Mouse (Mus musculus) neural tube, embryonic 11.5 days (tissue): ENCODE results near the gene Hras. TPM values are rescaled to one million over a fixed set of nuclear protein-coding genes. Genes with fewer than 3 reads are reported as not detected.

Experiments used
- ATAC-seq: fragments of 200-750 bp; cut with Nextera tagmentation; 2 replicates; pipeline ENCODE4 v1.8.0; 2017; ENCODE audit warnings: moderate number of reproducible peaks, mild to moderate bottlenecking, moderate TSS enrichment, moderate library complexity; ENCODE audit not compliant: insufficient read depth, low FRiP score, low TSS enrichment
- DNase-seq: peaks from one replicate; pipeline ENCODE4 v3.0.0-alpha.2; 2015; ENCODE audit warnings: low spot score
- H3K27ac ChIP-seq: fragments of 300-500 bp; sonication (generic); 2 replicates; pipeline ENCODE4 v1.5.1; 2014; ENCODE audit warnings: low read depth, mild to moderate bottlenecking, low read length
- H3K27me3 ChIP-seq: fragments of 300-500 bp; sonication (generic); 2 replicates; pipeline ENCODE4 v1.6.1; 2014; ENCODE audit warnings: mild to moderate bottlenecking, low read length, mixed read lengths; ENCODE audit not compliant: control insufficient read depth, insufficient read depth
- H3K36me3 ChIP-seq: fragments of 300-500 bp; sonication (generic); 2 replicates; pipeline ENCODE4 v1.6.1; 2014; ENCODE audit warnings: mild to moderate bottlenecking, low read length, moderate library complexity, mixed read lengths; ENCODE audit not compliant: control insufficient read depth, insufficient read depth
- H3K4me1 ChIP-seq: fragments of 300-500 bp; sonication (generic); 2 replicates; pipeline ENCODE4 v1.6.1; 2014; ENCODE audit warnings: low read length, mixed read lengths; ENCODE audit not compliant: control insufficient read depth, insufficient read depth
- H3K4me2 ChIP-seq: fragments of 300-500 bp; sonication (generic); 2 replicates; pipeline ENCODE4 v1.6.1; 2014; ENCODE audit warnings: low read depth, mild to moderate bottlenecking, moderate library complexity
- H3K4me3 ChIP-seq: fragments of 300-500 bp; sonication (generic); 2 replicates; pipeline ENCODE4 v1.5.1; 2014; ENCODE audit warnings: low read depth, low read length
- H3K9ac ChIP-seq: fragments of 300-500 bp; sonication (generic); 2 replicates; pipeline ENCODE4 v1.6.1; 2014; ENCODE audit warnings: mild to moderate bottlenecking, low read length
- H3K9me3 ChIP-seq: fragments of 300-500 bp; sonication (generic); 2 replicates; pipeline ENCODE4 v1.6.1; 2016; ENCODE audit warnings: low read length; ENCODE audit not compliant: control insufficient read depth
- WGBS: fragments of 180-500 bp; shearing (Covaris S2); extraction: QIAGEN DNeasy Blood & Tissue Kit; methylation state at CpG from one replicate; pipeline ENCODE4 v1.1.7; 2014; 5-methylcytosine and 5-hydroxymethylcytosine counted together
- polyA plus RNA-seq: library from polyadenylated mRNA; unstranded; fragments of >200 nt; fragmentation: Nextera tagmentation; extraction: Ambion mirVana; gene quantifications from 2 replicates; pipeline ENCODE4 v1.2.1, GENCODE M21; 2014

Hras gene
- polyA plus RNA-seq, 1 experiment from 2014 or later: 122 TPM

GRCm38 (mm10) chr7:141222696-141223215 lies 29.0 kb upstream of the Hras start:
- peaks cover 10% of the 10 kb centered on the region for H3K4me1 ChIP-seq
- H3K9ac ChIP-seq: peak overlapping the region; percentile 45; the same call in 1 of the 2 replicates
- 99% methylated on average over 4 of the region's 4 CpGs for WGBS
- no peaks in the 10 kb centered on the region for H3K9me3 ChIP-seq
- ATAC-seq (no peak), DNase-seq (no peak)
- no peak overlapping the region for H3K4me3 ChIP-seq
- H3K36me3 ChIP-seq: no peaks in the 10 kb centered on the region; the same call in 1 of the 2 replicates
- H3K27ac ChIP-seq: peak overlapping the region; percentile 81; the same call in 1 of the 2 replicates
- no peak overlapping the region for H3K4me2 ChIP-seq
- no peaks in the 10 kb centered on the region for H3K27me3 ChIP-seq

- ATAC-seq (no peak; the same call in 1 of the 2 replicates), DNase-seq (no peak)
These were observed 28.3 kb upstream of the Hras start for GRCm38 (mm10) chr7:141222126-141222467.

GRCm38 (mm10) chr7:141221249-141222125 lies 27.7 kb upstream of the Hras start:
- peak; percentile 97 for ATAC-seq
- no peaks in the 10 kb centered on the region for H3K27me3 ChIP-seq
- 4% methylated on average over 44 of the region's 44 CpGs for WGBS
- peak overlapping the region; percentile 55 for H3K9ac ChIP-seq
- H3K4me3 ChIP-seq: peak overlapping the region; percentile 42
- H3K4me1 ChIP-seq: peaks cover 17% of the 10 kb centered on the region
- peak; percentile 100 for DNase-seq
- H3K27ac ChIP-seq: peak overlapping the region; percentile 81
- no peaks in the 10 kb centered on the region; the same call in 1 of the 2 replicates for H3K36me3 ChIP-seq
- H3K4me2 ChIP-seq: peak overlapping the region; percentile 86
- no peaks in the 10 kb centered on the region for H3K9me3 ChIP-seq

More at GRCm38 (mm10) chr7:141222126-141222467, 28.3 kb upstream of the Hras start:
- H3K27me3 ChIP-seq: no peaks in the 10 kb centered on the region
- WGBS: 15% methylated on average over 8 of the region's 8 CpGs
- peak overlapping the region; percentile 42 for H3K4me3 ChIP-seq
- H3K4me1 ChIP-seq: peaks cover 11% of the 10 kb centered on the region
- peak overlapping the region; percentile 86 for H3K4me2 ChIP-seq
- H3K9ac ChIP-seq: peak overlapping the region; percentile 45
- H3K27ac ChIP-seq: peak overlapping the region; percentile 81
- H3K36me3 ChIP-seq: no peaks in the 10 kb centered on the region; the same call in 1 of the 2 replicates
- no peaks in the 10 kb centered on the region for H3K9me3 ChIP-seq

GRCm38 (mm10) chr7:141220377-141220776 lies 26.6 kb upstream of the Hras start:
- no peak overlapping the region for H3K9ac ChIP-seq
- no peaks in the 10 kb centered on the region for H3K27me3 ChIP-seq
- H3K27ac ChIP-seq: no peak overlapping the region
- H3K4me1 ChIP-seq: peaks cover 21% of the 10 kb centered on the region
- H3K9me3 ChIP-seq: no peaks in the 10 kb centered on the region
- WGBS: 83% methylated on average over 1 of the region's 1 CpGs
- no peaks in the 10 kb centered on the region; the same call in 1 of the 2 replicates for H3K36me3 ChIP-seq
- H3K4me3 ChIP-seq: no peak overlapping the region
- no peak overlapping the region for H3K4me2 ChIP-seq
- ATAC-seq: no peak
- DNase-seq: no peak

GRCm38 (mm10) chr7:141219558-141220099 lies 25.8 kb upstream of the Hras start:
- H3K4me3 ChIP-seq: no peak overlapping the region
- 100% methylated on average over 1 of the region's 1 CpGs for WGBS
- no peak overlapping the region for H3K27ac ChIP-seq
- ATAC-seq (no peak), DNase-seq (no peak)
- H3K4me1 ChIP-seq: peaks cover 21% of the 10 kb centered on the region
- H3K36me3 ChIP-seq: no peaks in the 10 kb centered on the region; the same call in 1 of the 2 replicates
- H3K9ac ChIP-seq: no peak overlapping the region
- H3K9me3 ChIP-seq: no peaks in the 10 kb centered on the region
- H3K4me2 ChIP-seq: no peak overlapping the region
- H3K27me3 ChIP-seq: no peaks in the 10 kb centered on the region

GRCm38 (mm10) chr7:141218557-141219133 lies 24.8 kb upstream of the Hras start:
- Histone ChIP-seq H3K9ac (no peak overlapping the region; the same call in 1 of the 2 replicates), H3K4me2 (no peak overlapping the region), H3K27ac (no peak overlapping the region), H3K36me3 (no peaks in the 10 kb centered on the region; the same call in 1 of the 2 replicates), H3K9me3 (no peaks in the 10 kb centered on the region), H3K27me3 (no peaks in the 10 kb centered on the region), H3K4me3 (no peak overlapping the region), H3K4me1 (peaks cover 21% of the 10 kb centered on the region)
- no peak for DNase-seq
- no peak for ATAC-seq
- 92% methylated on average over 5 of the region's 5 CpGs for WGBS

- Histone ChIP-seq H3K4me1 (peaks cover 21% of the 10 kb centered on the region), H3K27ac (no peak overlapping the region), H3K36me3 (no peaks in the 10 kb centered on the region; the same call in 1 of the 2 replicates), H3K4me3 (no peak overlapping the region), H3K27me3 (no peaks in the 10 kb centered on the region), H3K4me2 (no peak overlapping the region), H3K9me3 (no peaks in the 10 kb centered on the region), H3K9ac (no peak overlapping the region)
- DNase-seq (no peak), ATAC-seq (no peak)
- 73% methylated on average over 3 of the region's 3 CpGs for WGBS
These were observed 24.3 kb upstream of the Hras start for GRCm38 (mm10) chr7:141218141-141218540.

- 93% methylated on average over 17 of the region's 17 CpGs for WGBS
- H3K36me3 ChIP-seq: no peaks in the 10 kb centered on the region; the same call in 1 of the 2 replicates
- ATAC-seq: no peak
- H3K27me3 ChIP-seq: no peaks in the 10 kb centered on the region
- H3K9me3 ChIP-seq: no peaks in the 10 kb centered on the region
- DNase-seq: no peak
- H3K4me3 ChIP-seq: no peak overlapping the region
- no peak overlapping the region for H3K4me2 ChIP-seq
- H3K27ac ChIP-seq: no peak overlapping the region
- H3K9ac ChIP-seq: no peak overlapping the region
- peaks cover 21% of the 10 kb centered on the region for H3K4me1 ChIP-seq
These were observed 23.7 kb upstream of the Hras start for GRCm38 (mm10) chr7:141217343-141218013.
